ENCODE assay signal across 8 mouse cellular contexts in genomic region chr3:65863762-65864377, GRCm38 (mm10).
DNase-seq lines count a peak whose midpoint lies in the region; ATAC-seq and TF ChIP-seq lines count a peak whose summit lies in the region.

No protein-coding gene starts in this region.

- TF ChIP-seq CTCF in cerebellum, adult 2 months (IDR thresholded peaks at IDR 0.05; ENCODE audit: borderline replicate concordance, insufficient read depth, low read depth, low read length): no peak

- H3K9ac ChIP-seq in intestine, embryonic 14.5 days (ENCODE audit: low read length): no peak overlapping the region

- no peaks in the 10 kb centered on the region for H3K9me3 ChIP-seq in intestine, embryonic 14.5 days (ENCODE audit: control insufficient read depth, low read length)

- H3K27me3 ChIP-seq in cerebellum, adult 2 months (ENCODE audit: control insufficient read depth, insufficient read depth, low read length): no peaks in the 10 kb centered on the region
- 0 out of 2 replicates have a peak, but pooled peaks cover 3% of the 10 kb centered on the region for H3K27me3 ChIP-seq in intestine, embryonic 14.5 days (replicated peaks; ENCODE audit: control insufficient read depth, insufficient read depth, low read length)
- no peaks in the 10 kb centered on the region for H3K27me3 ChIP-seq in myocyte (ENCODE audit: control insufficient read depth, insufficient read depth, insufficient read length)

- no peaks in the 10 kb centered on the region for H3K79me2 ChIP-seq in myocyte (ENCODE audit: control insufficient read depth, insufficient read depth)

- peak overlapping the region; percentile 9 for H3K4me3 ChIP-seq in cerebellum, adult 2 months (replicated peaks; ENCODE audit: insufficient read depth, low read depth, low read length)
- H3K4me3 ChIP-seq in intestine, embryonic 14.5 days (ENCODE audit: low read depth, low read length): no peak overlapping the region
- H3K4me3 ChIP-seq in myocyte: no peak overlapping the region

- H3K36me3 ChIP-seq in intestine, embryonic 14.5 days (ENCODE audit: control insufficient read depth, insufficient read depth, low read length): no peaks in the 10 kb centered on the region
- H3K36me3 ChIP-seq in myocyte (ENCODE audit: control insufficient read depth, insufficient read depth): no peaks in the 10 kb centered on the region

- DNase-seq in cerebellum, adult 2 months: peak; percentile 29 to 38
- no peak for DNase-seq in cerebellum, adult 9-11 months
- DNase-seq in ovary, adult 18-20 months (ENCODE audit: low spot score): peak; percentile 44
- DNase-seq in ovary, postnatal 14 days (ENCODE audit: low spot score): no peak
- peak; percentile 46 for DNase-seq in intestine, embryonic 14.5 days (ENCODE audit: low spot score)
- DNase-seq in cerebellum, adult 11-12 months: no peak

- H3K4me1 ChIP-seq in cerebellum, adult 2 months (ENCODE audit: control insufficient read depth, insufficient read depth, low read length): peaks cover 9% of the 10 kb centered on the region; the same call in 1 of the 2 replicates
- peaks cover 12% of the 10 kb centered on the region for H3K4me1 ChIP-seq in intestine, embryonic 14.5 days (replicated peaks; ENCODE audit: control insufficient read depth, insufficient read depth, low read length)

- H3K4me2 ChIP-seq in intestine, embryonic 14.5 days (ENCODE audit: low read length): peak overlapping the region; percentile 21; the same call in 1 of the 2 replicates
- peak overlapping the region; percentile 47 for H3K4me2 ChIP-seq in myocyte (ENCODE audit: low read depth)

- TF ChIP-seq POLR2A in cerebellum, adult 2 months (IDR thresholded peaks at IDR 0.05; ENCODE audit: borderline replicate concordance, insufficient read depth, low read length): no peak
- TF ChIP-seq POLR2A in myocyte (IDR thresholded peaks at IDR 0.05; ENCODE audit: insufficient read length, low read depth): no peak

- no peak overlapping the region for H3ac ChIP-seq in myocyte (ENCODE audit: control insufficient read depth, insufficient read length)

- H3K27ac ChIP-seq in cerebellum, adult 2 months (ENCODE audit: insufficient read depth, low read length): no peak overlapping the region
- H3K27ac ChIP-seq in intestine, embryonic 14.5 days (ENCODE audit: low read depth): no peak overlapping the region

- ATAC-seq in intestine, embryonic 14.5 days (replicated peaks; ENCODE audit: low FRiP score, low TSS enrichment, low read depth): no peak; the same call in 1 of the 2 replicates
- ATAC-seq in monocyte, adult 5-6 weeks (replicated peaks; ENCODE audit: insufficient number of reproducible peaks, low FRiP score, low TSS enrichment, poor library complexity, severe bottlenecking): no peak

- WGBS in cerebellum, adult 2 months: 42% methylated on average over 16 of the region's 16 CpGs
- 66% methylated on average over 16 of the region's 16 CpGs for WGBS in intestine, embryonic 14.5 days

TF ChIP-seq in myocyte, 11 proteins besides CTCF, POLR2A, EP300 and RAD21:
- TF ChIP-seq MAX (IDR thresholded peaks at IDR 0.05; ENCODE audit: low read depth): no peak
- no peak for TF ChIP-seq MYOG (IDR thresholded peaks at IDR 0.05; ENCODE audit: control insufficient read depth in 1 of 3, insufficient read depth in 1 of 3, insufficient read length in 2 of 3, low read depth in 2 of 3)
- no peak for TF ChIP-seq POLR2AphosphoS2 (IDR thresholded peaks at IDR 0.05; ENCODE audit: insufficient read length, low read depth)
- no peak for TF ChIP-seq TCF3 (IDR thresholded peaks at IDR 0.05; ENCODE audit: insufficient read length, low read depth)
- no peak for TF ChIP-seq E2F4 (IDR thresholded peaks at IDR 0.05; ENCODE audit: insufficient read depth)
- TF ChIP-seq USF1 (IDR thresholded peaks at IDR 0.05; ENCODE audit: low read depth): no peak
- TF ChIP-seq CEBPB (IDR thresholded peaks at IDR 0.05; ENCODE audit: insufficient read depth, poor library complexity, severe bottlenecking): no peak

Comparison
In these comparisons a context has a peak if more than half of its experiments do, and no peak if none do; other contexts are left out.
1. DNase-seq: peak in cerebellum, adult 2 months (2 of 2), ovary, adult 18-20 months (single experiment) and intestine, embryonic 14.5 days (single experiment); none in cerebellum, adult 9-11 months (single experiment), ovary, postnatal 14 days (single experiment) and cerebellum, adult 11-12 months (single experiment).